Mouse (Mus musculus) c-Kit-negative CD71-positive TER-119-positive erythroid progenitor cells, embryonic 14.5 days (primary cell): ENCODE measurements around the gene Rps2.
A peak's percentile ranks its signal among the peaks of the same experiment; 100 is the strongest.
"Not testable (repeated sequence)": the region's sequence is repeated elsewhere in the genome, so short reads cannot be mapped to it uniquely, and the experiment has no call there.

Source experiments
- DNase-seq: peaks from one replicate; pipeline ENCODE4 v3.0.0-alpha.2; 2013; ENCODE audit warnings: low read depth, low spot score

Rps2 gene

DNA sequence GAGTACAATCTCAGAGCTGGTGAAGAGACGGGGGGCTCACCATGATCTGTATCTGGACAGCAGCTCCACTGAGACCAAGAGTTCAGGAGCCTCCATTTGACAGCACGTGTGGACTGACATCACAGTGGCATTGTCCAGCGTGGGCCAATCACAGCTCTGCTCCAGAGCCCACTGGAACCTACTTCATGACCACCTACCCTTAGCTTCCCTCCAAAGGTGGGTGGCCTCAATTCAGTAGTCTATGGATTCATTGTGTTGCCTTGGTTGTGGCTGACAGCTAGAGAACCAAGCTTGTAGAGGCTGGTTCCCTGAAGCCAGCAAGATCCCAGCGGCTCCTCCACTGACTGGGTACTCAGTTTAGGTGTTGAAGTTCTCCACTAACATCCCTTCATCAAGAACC, at the start of gene Rps2, which contains the start of gene Rnf151:
Gene Rps2, plus strand, starts transcription at position 174 of the 400 bp plus-strand sequence.
Gene Rnf151, minus strand, starts transcription at position 121 of the 400 bp plus-strand sequence.
- no peak for DNase-seq

GRCm38 (mm10) chr17:24669214-24669544, 48.7 kb upstream of the Rps2 start:
- DNase-seq = not testable (repeated sequence)

- DNase-seq = peak; percentile 85
Observed at GRCm38 (mm10) chr17:24669545-24670245, 48.2 kb upstream of the Rps2 start, which contains the start of gene Zfp598. Gene Zfp598, plus strand, starts transcription at chr17:24669687.

GRCm38 (mm10) chr17:24670246-24670844, 47.6 kb upstream of the Rps2 start:
- DNase-seq = no peak

GRCm38 (mm10) chr17:24671346-24671745, 46.6 kb upstream of the Rps2 start:
- DNase-seq = no peak

GRCm38 (mm10) chr17:24672141-24672540, 45.8 kb upstream of the Rps2 start:
- no peak for DNase-seq

- DNase-seq = no peak
Observed at GRCm38 (mm10) chr17:24674277-24674676, 43.6 kb upstream of the Rps2 start.

DNA sequence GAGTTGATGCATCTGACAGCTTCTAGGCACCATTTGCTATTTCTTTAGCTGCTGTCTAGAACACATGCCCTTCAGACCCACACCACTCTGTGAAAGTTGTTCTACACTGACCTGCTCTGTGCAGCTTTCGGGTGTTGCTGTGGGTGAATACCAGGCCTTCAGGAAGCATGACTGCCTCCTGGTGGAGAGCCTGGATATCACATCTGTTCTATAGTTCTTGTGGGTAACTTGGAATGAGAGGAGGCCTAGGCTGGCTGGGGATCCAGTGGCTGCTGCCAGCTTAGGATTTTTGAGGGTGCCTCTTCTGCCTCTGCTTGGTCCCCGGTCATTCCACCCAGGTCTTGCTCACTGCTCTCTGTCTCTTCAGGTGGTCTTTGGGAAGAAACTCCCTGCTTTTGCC, 41.7 kb upstream of the Rps2 start:
- peak; percentile 66 for DNase-seq

- no peak for DNase-seq
Observed at GRCm38 (mm10) chr17:24676877-24677276, 41.0 kb upstream of the Rps2 start.

GRCm38 (mm10) chr17:24677500-24678080, 40.3 kb upstream of the Rps2 start:
- DNase-seq = no peak

DNA sequence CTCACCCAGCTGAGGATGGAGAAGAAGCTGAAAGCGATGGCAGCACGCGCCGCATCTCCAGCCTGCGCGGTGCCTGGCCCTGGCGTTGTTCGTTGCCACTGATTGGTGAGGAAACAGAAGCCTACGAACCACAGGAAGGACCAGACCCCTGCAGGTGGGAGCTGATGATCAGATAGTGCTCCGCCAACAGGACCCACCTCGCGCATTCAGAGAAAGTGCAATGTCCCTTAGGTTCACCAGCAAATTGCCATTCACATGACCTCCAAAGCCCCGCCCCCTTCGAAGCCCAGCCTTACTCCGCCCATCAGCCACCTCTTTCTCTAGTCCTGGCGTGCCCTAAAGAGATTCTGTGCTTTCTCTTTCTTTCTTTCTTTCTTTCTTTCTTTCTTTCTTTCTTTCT, 31.4 kb upstream of the Rps2 start:
- DNase-seq = no peak

- peak; percentile 43 for DNase-seq
Observed at GRCm38 (mm10) chr17:24687146-24687595, 30.7 kb upstream of the Rps2 start.

DNA sequence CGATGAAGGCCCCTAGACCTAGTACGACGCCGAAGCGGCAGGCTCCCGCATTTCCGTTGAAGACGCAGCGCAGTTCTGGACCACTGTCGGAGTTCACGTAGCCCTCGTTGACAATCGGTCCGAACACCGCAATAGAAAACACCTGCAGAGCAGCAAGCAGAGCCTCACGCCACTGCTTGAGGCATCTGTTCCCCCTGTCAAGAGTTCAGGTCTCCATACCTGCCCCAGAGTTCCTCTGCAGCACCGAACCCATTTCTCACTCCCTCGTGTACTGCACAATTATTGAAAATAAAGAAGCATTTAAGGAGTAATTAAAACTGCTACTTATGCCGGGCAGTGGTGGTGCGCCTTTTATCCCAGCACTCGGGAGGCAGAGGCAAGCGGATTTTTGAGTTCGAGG, 30.3 kb upstream of the Rps2 start:
- DNase-seq = no peak

- no peak for DNase-seq
Observed at GRCm38 (mm10) chr17:24689251-24690081, 28.4 kb upstream of the Rps2 start, which contains the start of gene Syngr3. Gene Syngr3, minus strand, starts transcription at chr17:24689955.

- no peak for DNase-seq
Observed at GRCm38 (mm10) chr17:24692385-24692784, 25.5 kb upstream of the Rps2 start.

DNA sequence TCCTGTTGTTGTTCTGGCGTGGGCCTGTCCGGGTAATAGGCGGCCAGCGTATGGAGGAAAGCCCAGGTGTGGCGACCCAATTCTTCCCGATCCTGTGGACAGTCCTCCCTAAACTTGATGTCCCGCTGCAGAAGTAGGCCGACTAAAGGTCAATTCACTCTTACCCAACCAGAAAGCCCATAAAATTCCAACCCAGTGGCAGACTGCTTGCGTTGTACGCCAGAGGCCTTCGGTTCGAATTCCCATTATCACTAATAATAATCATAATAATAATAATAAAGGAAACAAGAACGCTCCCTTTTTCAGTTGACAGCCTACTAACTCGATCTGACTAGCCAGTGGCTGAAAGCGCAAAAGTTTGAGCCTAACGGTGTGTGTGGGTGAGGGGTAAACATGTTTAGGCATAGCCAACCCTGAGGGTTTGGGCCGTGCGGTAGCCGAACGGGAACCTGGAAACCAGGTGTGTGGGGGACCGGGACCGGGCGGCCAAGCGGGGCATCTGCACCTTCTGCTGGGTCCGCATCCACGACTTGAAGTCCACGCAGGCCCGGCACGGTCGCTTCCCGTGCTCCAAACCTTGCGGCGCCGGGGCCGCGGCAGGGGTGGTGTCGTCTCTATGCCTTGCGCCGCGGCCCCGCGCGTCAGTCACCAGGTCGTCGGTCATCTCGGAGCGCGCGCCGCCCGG, 22.4 kb upstream of the Rps2 start:
- DNase-seq = no peak

- peak; percentile 78 for DNase-seq
Observed at GRCm38 (mm10) chr17:24696011-24696697, 21.8 kb upstream of the Rps2 start, which contains the start of the genes Gfer and Noxo1. Gene Gfer, minus strand, starts transcription at chr17:24696156. Gene Noxo1, plus strand, starts transcription at chr17:24696234.

DNA sequence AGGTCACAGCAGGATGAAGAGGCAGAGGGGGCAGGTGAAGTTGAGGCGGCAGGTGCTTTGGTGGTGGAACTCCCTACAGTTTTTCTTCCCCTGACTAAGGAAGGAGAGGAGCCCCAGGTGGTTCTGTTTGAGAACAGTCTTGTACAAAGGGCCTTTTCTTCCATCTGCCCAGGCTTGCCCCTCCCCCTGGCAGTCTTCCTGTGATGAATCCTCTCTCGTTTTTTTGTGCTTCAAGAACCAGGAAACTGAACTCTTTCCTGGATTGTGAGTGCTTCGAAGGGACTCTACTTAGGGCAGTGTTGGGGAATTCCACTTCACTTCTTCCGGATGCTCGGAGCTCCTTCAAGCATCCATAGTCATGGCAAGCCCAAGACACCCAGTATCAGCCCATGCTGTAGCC, 19.9 kb upstream of the Rps2 start:
- no peak for DNase-seq

GRCm38 (mm10) chr17:24698715-24699114, 19.2 kb upstream of the Rps2 start:
- no peak for DNase-seq

DNA sequence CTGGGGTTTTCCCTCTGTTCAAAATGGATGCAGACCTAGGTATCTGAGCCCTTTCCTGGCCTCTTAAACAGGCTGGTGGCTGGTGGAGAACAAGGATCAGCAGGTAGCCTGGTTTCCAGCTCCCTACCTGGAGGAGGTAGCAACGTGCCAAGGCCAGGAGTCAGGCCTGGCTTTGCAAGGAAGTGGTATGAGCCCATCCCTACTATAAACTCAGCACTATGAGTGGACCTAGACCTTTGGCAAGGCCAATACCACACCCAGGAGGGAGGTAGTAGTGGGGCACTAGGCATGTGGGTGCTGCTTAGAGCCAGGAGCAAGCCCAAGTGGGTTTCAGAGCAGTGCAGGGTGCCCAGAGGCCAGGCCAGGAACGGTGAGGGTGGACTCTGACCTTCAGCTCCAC, 18.4 kb upstream of the Rps2 start:
- no peak for DNase-seq

GRCm38 (mm10) chr17:24701251-24701650, 16.7 kb upstream of the Rps2 start:
- DNase-seq = no peak
